ENCODE assay signal across 20 mouse cellular contexts in the genomic region with DNA sequence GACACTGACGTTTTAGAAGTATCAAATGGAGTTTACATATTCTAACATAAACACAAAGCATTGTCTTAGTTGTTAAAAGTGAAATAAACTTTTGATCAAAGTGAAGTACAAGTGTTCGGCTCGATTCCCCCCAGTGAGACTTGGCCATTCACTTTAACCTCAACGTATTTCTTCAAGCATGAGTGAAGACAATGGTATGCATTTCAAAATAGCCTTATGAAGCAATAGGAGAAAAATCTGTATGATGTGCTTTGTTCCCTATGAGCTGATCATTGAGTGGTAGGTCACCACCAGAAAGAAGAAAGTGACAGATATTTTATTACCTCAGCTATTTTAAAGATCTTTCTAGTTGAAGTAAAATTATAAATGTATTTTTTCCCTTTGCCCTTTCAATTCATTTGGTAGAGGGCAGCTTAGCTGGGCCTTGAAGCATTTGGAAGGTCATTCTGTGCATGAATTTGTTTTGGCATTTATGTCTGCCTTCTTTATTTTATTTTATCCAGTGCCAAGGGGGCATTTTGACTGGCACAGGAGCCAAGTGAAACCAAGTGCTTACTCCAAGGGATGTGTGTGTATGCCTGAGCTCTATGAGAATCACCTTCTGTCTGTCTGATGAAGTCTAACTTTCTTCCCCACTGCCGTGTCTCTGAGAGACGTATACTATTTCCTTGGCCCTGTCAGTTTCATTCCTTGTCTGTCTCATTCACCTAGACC.
DNase-seq lines count a peak whose midpoint lies in the region; ATAC-seq lines count a peak whose summit lies in the region.
"Had no signal": no experiment of that assay in that cellular context is flagged by ENCODE, and none has a peak within 500 bp of the region (broad histone marks: within the 10 kb centered on the region; RNA-seq: fewer than 3 reads in every experiment).

No protein-coding gene starts in this region.

- no peaks in the 10 kb centered on the region for H3K4me1 ChIP-seq in intestine, embryonic 15.5 days (replicated peaks)
- H3K4me1 ChIP-seq: forebrain, embryonic 10.5 days; hindbrain, embryonic 13.5 days; limb, embryonic 12.5 days; liver, embryonic 13.5 days; midbrain, embryonic 12.5 days had no signal

- ATAC-seq in intestine, embryonic 15.5 days: no peak
- ATAC-seq: CD4-positive, CD25-positive, alpha-beta regulatory T cell, adult 4 months; forebrain, embryonic 16.5 days had no signal

- WGBS in intestine, embryonic 15.5 days: 74% methylated on average over 6 of the region's 6 CpGs

- H3K9ac ChIP-seq in intestine, embryonic 15.5 days: no peak overlapping the region
- H3K9ac ChIP-seq: heart, embryonic 13.5 days; hindbrain, embryonic 13.5 days; limb, embryonic 12.5 days; liver, embryonic 13.5 days; midbrain, embryonic 12.5 days had no signal

- intact Hi-C loops in heart, postnatal 10 days (cut with DNase I): no loop called here

- H3K27me3 ChIP-seq in intestine, embryonic 15.5 days (replicated peaks): no peaks in the 10 kb centered on the region
- H3K27me3 ChIP-seq: heart, embryonic 13.5 days; hindbrain, embryonic 13.5 days; limb, embryonic 12.5 days; liver, embryonic 13.5 days; midbrain, embryonic 12.5 days; Patski had no signal

- no peak overlapping the region for H3K4me3 ChIP-seq in intestine, embryonic 15.5 days (replicated peaks)
- H3K4me3 ChIP-seq: forebrain, embryonic 10.5 days; heart, embryonic 13.5 days; hindbrain, embryonic 13.5 days; limb, embryonic 12.5 days; liver, embryonic 13.5 days; midbrain, embryonic 12.5 days had no signal

- DNase-seq in 3T3-L1 (ENCODE audit: low read depth, low spot score): peak; percentile 56
- DNase-seq in Muller cell, postnatal 12 days (ENCODE audit: inconsistent ontology term): peak; percentile 40
- DNase-seq in adrenal gland, postnatal 25 days: peak; percentile 6
- peak; percentile 63 for DNase-seq in gonadal fat pad, adult 2 months (ENCODE audit: low read depth)
- no peak for DNase-seq in heart, adult 18-20 months
- DNase-seq in heart, postnatal 10 days: no peak
- DNase-seq: cerebellum, adult 8-10 months; gastrocnemius, postnatal 10 days; layer of hippocampus, postnatal 36 days; liver, embryonic 13.5 days; thymus, postnatal 14 days had no signal

- H3K36me3 ChIP-seq in intestine, embryonic 15.5 days: no peaks in the 10 kb centered on the region
- H3K36me3 ChIP-seq: forebrain, embryonic 10.5 days; heart, embryonic 13.5 days; hindbrain, embryonic 13.5 days; limb, embryonic 12.5 days; liver, embryonic 13.5 days; midbrain, embryonic 12.5 days had no signal

- H3K27ac ChIP-seq in intestine, embryonic 15.5 days: no peak overlapping the region
- H3K27ac ChIP-seq: forebrain, embryonic 10.5 days; heart, embryonic 13.5 days; hindbrain, embryonic 13.5 days; limb, embryonic 12.5 days; liver, embryonic 13.5 days; midbrain, embryonic 12.5 days had no signal

- no peaks in the 10 kb centered on the region for H3K9me3 ChIP-seq in intestine, embryonic 15.5 days
- H3K9me3 ChIP-seq: forebrain, embryonic 10.5 days; heart, embryonic 13.5 days; hindbrain, embryonic 13.5 days; limb, embryonic 12.5 days; liver, embryonic 13.5 days; midbrain, embryonic 12.5 days had no signal

- H3K4me2 ChIP-seq in intestine, embryonic 15.5 days (replicated peaks): no peak overlapping the region
- H3K4me2 ChIP-seq: heart, embryonic 13.5 days; hindbrain, embryonic 13.5 days; limb, embryonic 12.5 days; liver, embryonic 13.5 days; midbrain, embryonic 12.5 days had no signal

Comparison
In these comparisons a context has a peak if more than half of its experiments do, and no peak if none do; other contexts are left out.
1. DNase-seq: peak in 3T3-L1 (single experiment), Muller cell, postnatal 12 days (single experiment), adrenal gland, postnatal 25 days (single experiment) and gonadal fat pad, adult 2 months (single experiment); none in heart, adult 18-20 months (0 of 2) and heart, postnatal 10 days (0 of 2).